Mouse (Mus musculus) heart, embryonic 14.5 days (tissue): ENCODE measurements around the gene Myt1. TPM values are rescaled to one million over a fixed set of nuclear protein-coding genes. Genes with fewer than 3 reads are reported as not detected.

ENCODE experiments used
- ATAC-seq: fragments of 200-750 bp; cut with Nextera tagmentation; 2 replicates; pipeline ENCODE4 v1.8.0; 2017; ENCODE audit warnings: low read depth, moderate TSS enrichment; ENCODE audit not compliant: insufficient number of reproducible peaks, insufficient read depth, low FRiP score
- H3K27ac ChIP-seq, 2 experiments: fragments of 200-500 bp in 1 of 2; fragments of 300-500 bp in 1 of 2; sonication (generic) in 1 of 2; replicated peaks in 1 of 2; 2 replicates each; pipeline ENCODE4 v1.5.1; 2012 to 2014; ENCODE audit warnings: low read depth in 2 of 2, low read length in 2 of 2, control low read depth in 1 of 2, mild to moderate bottlenecking in 1 of 2, mixed read lengths in 1 of 2; ENCODE audit not compliant: control insufficient read depth in 1 of 2, insufficient read depth in 1 of 2
- H3K27me3 ChIP-seq: fragments of 300-500 bp; sonication (generic); 2 replicates; pipeline ENCODE4 v1.6.1; 2014; ENCODE audit warnings: mild to moderate bottlenecking, low read length, control low read depth; ENCODE audit not compliant: control insufficient read depth, insufficient read depth
- H3K36me3 ChIP-seq: fragments of 300-500 bp; sonication (generic); 2 replicates; pipeline ENCODE4 v1.6.1; 2014; ENCODE audit warnings: mild to moderate bottlenecking, control low read depth, low read length, mixed read lengths; ENCODE audit not compliant: control insufficient read depth, insufficient read depth
- H3K4me1 ChIP-seq, 2 experiments: fragments of 200-500 bp in 1 of 2; fragments of 300-500 bp in 1 of 2; sonication (generic) in 1 of 2; 2 replicates each; pipeline ENCODE4 v1.6.1; 2012 to 2014; ENCODE audit warnings: low read length in 2 of 2, control low read depth in 1 of 2, mixed read lengths in 1 of 2; ENCODE audit not compliant: control insufficient read depth in 2 of 2, insufficient read depth in 2 of 2
- H3K4me2 ChIP-seq: fragments of 300-500 bp; sonication (generic); 2 replicates; pipeline ENCODE4 v1.6.1; 2014; ENCODE audit warnings: mild to moderate bottlenecking, low read length
- H3K4me3 ChIP-seq, 2 experiments: fragments of 200-500 bp in 1 of 2; fragments of 300-500 bp in 1 of 2; sonication (generic) in 1 of 2; 2 replicates each; pipeline ENCODE4 v1.5.1; 2012 to 2014; ENCODE audit warnings: low read length in 2 of 2, mild to moderate bottlenecking in 2 of 2, control low read depth in 1 of 2, low read depth in 1 of 2, moderate library complexity in 1 of 2; ENCODE audit not compliant: control insufficient read depth in 1 of 2, insufficient read depth in 1 of 2
- H3K9ac ChIP-seq: fragments of 300-500 bp; sonication (generic); 2 replicates; pipeline ENCODE4 v1.6.1; 2014; ENCODE audit warnings: mild to moderate bottlenecking, low read length
- H3K9me3 ChIP-seq: fragments of 300-500 bp; sonication (generic); 2 replicates; pipeline ENCODE4 v1.6.1; 2016; ENCODE audit warnings: low read length, control low read depth; ENCODE audit not compliant: control insufficient read depth
- WGBS: fragments of 180-500 bp; shearing (Covaris S2); extraction: QIAGEN DNeasy Blood & Tissue Kit; methylation state at CpG from one replicate; pipeline ENCODE4 v1.1.7; 2014; 5-methylcytosine and 5-hydroxymethylcytosine counted together
- polyA plus RNA-seq: library from polyadenylated mRNA; unstranded; fragments of >200 nt; fragmentation: Nextera tagmentation; extraction: Ambion mirVana; gene quantifications from 2 replicates; pipeline ENCODE4 v1.2.1, GENCODE M21; 2014

Myt1 gene
- polyA plus RNA-seq, 1 experiment from 2014 or later = 0.74 TPM

DNA sequence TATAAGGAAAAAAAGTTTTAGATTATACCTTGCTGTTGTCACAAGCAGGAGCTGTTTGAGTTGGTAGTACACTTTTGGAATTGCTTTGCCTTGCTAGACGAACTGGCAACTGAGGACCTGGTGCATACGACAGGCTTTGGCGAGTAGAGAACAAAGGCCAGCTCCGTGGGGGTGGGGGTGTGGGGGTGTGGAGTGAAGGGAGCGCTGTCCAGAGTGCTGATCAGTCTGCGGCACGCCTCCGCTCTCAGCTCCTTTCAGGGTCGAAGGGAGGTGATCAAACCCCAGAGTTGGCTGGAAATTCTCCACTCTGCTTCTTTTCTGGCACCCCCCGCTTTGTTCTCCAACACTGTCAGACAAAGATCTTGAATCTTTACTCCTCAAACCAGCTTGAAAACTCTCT, 1.5 kb downstream of the Myt1 start:
- H3K27me3 ChIP-seq = peaks cover 24% of the 10 kb centered on the region; the same call in 1 of the 2 replicates
- H3K4me2 ChIP-seq = no peak overlapping the region
- H3K36me3 ChIP-seq = no peaks in the 10 kb centered on the region
- no peaks in the 10 kb centered on the region for H3K9me3 ChIP-seq
- H3K27ac ChIP-seq = no peak overlapping the region
- H3K9ac ChIP-seq = no peak overlapping the region
- no peak overlapping the region for H3K4me3 ChIP-seq
- H3K4me1 ChIP-seq = no peaks in the 10 kb centered on the region
- ATAC-seq = no peak
- 5% methylated on average over 10 of the region's 10 CpGs for WGBS

DNA sequence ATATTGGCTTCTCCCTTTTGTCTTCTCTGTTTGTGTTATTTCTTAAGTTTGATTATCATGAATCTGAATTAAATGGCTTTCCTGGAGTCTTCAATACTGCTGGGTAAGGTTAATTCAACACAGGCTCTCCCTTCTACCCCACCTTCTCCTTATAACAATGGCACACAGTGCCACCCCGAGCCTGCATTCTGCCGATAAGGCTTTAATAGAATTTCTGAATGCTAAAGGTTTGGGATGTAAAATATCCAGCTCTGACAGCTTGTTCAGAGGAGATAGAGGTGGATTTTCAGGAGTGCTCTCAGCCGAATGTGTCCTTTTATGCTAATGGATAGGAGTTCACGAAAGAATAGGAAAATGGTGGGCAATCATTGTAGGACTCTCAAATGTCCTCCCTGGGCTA, 2.1 kb downstream of the Myt1 start:
- 71% methylated on average over 4 of the region's 4 CpGs for WGBS
- no peaks in the 10 kb centered on the region for H3K36me3 ChIP-seq

DNA sequence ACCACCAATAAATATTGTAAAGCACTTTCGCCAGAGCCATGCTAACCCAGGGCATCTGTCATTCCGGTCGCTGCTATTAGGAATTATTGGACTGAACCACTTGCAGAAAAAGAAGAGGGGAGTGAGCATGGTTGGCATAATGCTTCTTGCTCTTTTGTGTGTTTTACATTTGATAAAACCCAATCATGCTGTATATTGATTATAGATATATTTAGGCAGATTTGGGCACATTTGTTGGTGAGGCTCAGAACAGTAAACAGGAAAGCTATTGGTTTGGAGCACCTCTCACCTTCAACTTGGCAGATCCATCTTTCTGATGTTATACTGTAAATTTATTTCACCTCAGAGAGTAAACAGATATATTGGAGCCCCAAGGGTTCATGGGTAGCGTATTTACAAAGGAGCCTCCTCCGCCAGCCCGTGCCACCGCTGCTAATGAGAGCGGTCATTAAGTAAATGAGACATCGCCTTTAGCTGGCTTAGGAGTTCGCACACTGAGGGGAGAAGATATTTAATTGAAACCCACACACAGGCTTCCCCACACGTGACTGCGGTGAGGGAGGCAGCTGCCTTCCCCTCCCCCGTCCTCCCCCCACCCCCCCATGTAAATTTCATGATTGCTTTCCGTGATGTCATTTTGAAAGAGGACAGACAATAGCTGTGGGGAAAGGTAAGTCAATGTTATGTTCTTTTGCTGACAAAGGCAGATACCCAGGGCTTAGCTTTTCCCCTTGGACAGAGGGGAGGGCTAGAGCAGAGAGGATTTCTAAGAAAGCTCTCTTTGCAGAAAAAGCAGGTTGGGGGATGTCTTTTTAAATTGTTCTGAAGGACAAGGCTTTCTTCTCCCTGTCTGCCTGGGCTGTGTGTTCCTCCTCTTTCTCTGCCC, 3.8 kb downstream of the Myt1 start:
- Histone ChIP-seq H3K4me1 (no peaks in the 10 kb centered on the region), H3K27me3 (peaks cover 24% of the 10 kb centered on the region; the same call in 1 of the 2 replicates), H3K9ac (no peak overlapping the region), H3K36me3 (no peaks in the 10 kb centered on the region), H3K27ac (no peak overlapping the region), H3K4me2 (no peak overlapping the region), H3K4me3 (no peak overlapping the region), H3K9me3 (no peaks in the 10 kb centered on the region)
- no peak for ATAC-seq
- 60% methylated on average over 14 of the region's 14 CpGs for WGBS

More for the DNA sequence above, 2.1 kb downstream of the Myt1 start:
- Histone ChIP-seq H3K27ac (no peak overlapping the region), H3K4me1 (no peaks in the 10 kb centered on the region), H3K9me3 (no peaks in the 10 kb centered on the region), H3K9ac (no peak overlapping the region), H3K4me3 (no peak overlapping the region), H3K27me3 (peaks cover 24% of the 10 kb centered on the region; the same call in 1 of the 2 replicates), H3K4me2 (no peak overlapping the region)
- ATAC-seq = no peak

- Histone ChIP-seq H3K4me3 (no peak overlapping the region), H3K4me1 (no peaks in the 10 kb centered on the region), H3K27me3 (0 out of 2 replicates have a peak, but pooled peaks cover 18% of the 10 kb centered on the region), H3K36me3 (no peaks in the 10 kb centered on the region), H3K9ac (no peak overlapping the region), H3K9me3 (no peaks in the 10 kb centered on the region), H3K27ac (no peak overlapping the region), H3K4me2 (no peak overlapping the region)
- ATAC-seq = no peak
These were observed 5.3 kb downstream of the Myt1 start for GRCm38 (mm10) chr2:181768451-181768850.

DNA sequence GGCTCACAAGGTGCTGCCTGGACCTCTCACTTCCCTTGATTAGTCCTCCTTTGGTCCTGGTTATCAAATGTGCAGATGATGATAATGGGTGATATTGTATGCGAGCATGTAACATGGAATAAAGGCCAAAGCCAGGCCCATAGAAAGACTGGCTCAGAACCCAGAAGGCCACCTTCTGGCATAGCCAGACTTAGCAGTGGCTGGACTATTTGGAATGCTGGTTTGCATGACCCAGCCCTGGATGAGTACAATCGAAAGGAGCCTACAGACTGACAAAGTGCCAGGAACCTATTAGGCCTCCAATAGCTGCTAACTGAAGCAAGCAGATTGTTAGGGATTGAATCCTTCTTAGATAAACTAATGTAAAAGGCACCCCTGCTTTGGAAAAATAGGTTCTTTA, 6.3 kb downstream of the Myt1 start:
- 81% methylated on average over 2 of the region's 2 CpGs for WGBS
- H3K4me2 ChIP-seq = no peak overlapping the region
- no peak for ATAC-seq
- no peak overlapping the region for H3K27ac ChIP-seq
- no peaks in the 10 kb centered on the region for H3K4me1 ChIP-seq
- no peaks in the 10 kb centered on the region for H3K36me3 ChIP-seq
- no peak overlapping the region for H3K9ac ChIP-seq
- H3K4me3 ChIP-seq = no peak overlapping the region
- H3K9me3 ChIP-seq = no peaks in the 10 kb centered on the region
- H3K27me3 ChIP-seq = 0 out of 2 replicates have a peak, but pooled peaks cover 14% of the 10 kb centered on the region

- H3K9me3 ChIP-seq = no peaks in the 10 kb centered on the region
- WGBS = 62% methylated on average over 2 of the region's 2 CpGs
- ATAC-seq = no peak
- no peak overlapping the region for H3K27ac ChIP-seq
- H3K4me3 ChIP-seq = no peak overlapping the region
- H3K9ac ChIP-seq = no peak overlapping the region
- H3K36me3 ChIP-seq = no peaks in the 10 kb centered on the region
- no peaks in the 10 kb centered on the region for H3K4me1 ChIP-seq
- no peaks in the 10 kb centered on the region for H3K27me3 ChIP-seq
- H3K4me2 ChIP-seq = no peak overlapping the region
These were observed 10.1 kb downstream of the Myt1 start for GRCm38 (mm10) chr2:181773203-181773602.

GRCm38 (mm10) chr2:181775786-181776185, 12.7 kb downstream of the Myt1 start:
- Histone ChIP-seq H3K4me2 (no peak overlapping the region), H3K9me3 (no peaks in the 10 kb centered on the region), H3K4me3 (no peak overlapping the region), H3K4me1 (no peaks in the 10 kb centered on the region), H3K36me3 (no peaks in the 10 kb centered on the region), H3K27ac (no peak overlapping the region), H3K9ac (no peak overlapping the region), H3K27me3 (no peaks in the 10 kb centered on the region)
- 53% methylated on average over 1 of the region's 1 CpGs for WGBS
- ATAC-seq = no peak

DNA sequence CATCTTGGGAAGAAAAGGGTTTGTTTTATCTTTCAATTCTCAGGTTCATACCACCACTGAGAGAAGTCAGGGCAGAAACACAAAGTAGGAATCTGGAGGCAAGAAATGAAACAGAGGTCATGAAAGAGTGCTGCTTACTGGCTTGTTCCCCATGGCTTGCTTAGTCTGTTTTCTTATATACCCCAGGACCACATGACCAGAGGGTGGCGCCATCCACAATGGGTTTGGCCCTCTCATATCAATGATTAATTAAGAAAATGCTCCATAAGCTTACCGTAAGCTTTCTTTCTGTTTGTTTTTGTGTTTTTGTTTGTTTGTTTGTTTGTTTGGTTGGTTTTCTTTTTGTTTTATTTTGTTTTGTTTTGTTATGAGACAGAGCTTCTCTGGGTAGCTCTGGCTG, 14.6 kb downstream of the Myt1 start:
- Histone ChIP-seq H3K9me3 (no peaks in the 10 kb centered on the region), H3K9ac (no peak overlapping the region), H3K27me3 (no peaks in the 10 kb centered on the region), H3K4me1 (no peaks in the 10 kb centered on the region), H3K27ac (no peak overlapping the region), H3K4me2 (no peak overlapping the region), H3K36me3 (no peaks in the 10 kb centered on the region), H3K4me3 (no peak overlapping the region)
- 43% methylated on average over 2 of the region's 2 CpGs for WGBS
- no peak for ATAC-seq
